Mouse (Mus musculus): ENCODE measurements around the gene Rgs5. TPM values are rescaled to one million over a fixed set of nuclear protein-coding genes. Genes with fewer than 3 reads are reported as not detected.

Rgs5 gene
- 0.05 TPM in 1 of 2 replicates, not detected in the other for total RNA-seq (2015)
- total RNA-seq (2017) = 0.07 TPM in 1 of 2 replicates, not detected in the other

DNA sequence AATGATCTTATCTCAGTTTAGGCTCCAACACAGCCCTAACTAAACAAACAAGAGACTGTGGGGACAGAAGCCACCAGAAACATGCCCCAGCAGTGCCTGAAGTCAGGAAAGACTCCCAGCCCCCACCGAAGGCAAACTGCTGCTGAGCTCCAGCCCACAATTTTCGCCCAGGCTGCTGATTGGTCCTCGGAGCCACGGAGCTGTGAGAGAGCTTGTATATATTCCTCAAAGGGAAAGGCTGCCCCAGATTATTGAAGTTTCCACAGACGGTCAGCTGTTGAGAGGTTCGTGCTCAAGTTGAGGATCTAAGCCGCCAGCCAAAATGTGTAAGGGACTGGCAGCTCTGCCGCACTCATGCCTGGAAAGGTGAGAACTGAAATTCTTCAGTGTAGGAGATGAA lies at the start of gene Rgs5:
Gene Rgs5, plus strand, starts transcription at position 246 of the 400 bp plus-strand sequence.
- no peak for ATAC-seq (ENCODE audit: poor library complexity, severe bottlenecking)

DNA sequence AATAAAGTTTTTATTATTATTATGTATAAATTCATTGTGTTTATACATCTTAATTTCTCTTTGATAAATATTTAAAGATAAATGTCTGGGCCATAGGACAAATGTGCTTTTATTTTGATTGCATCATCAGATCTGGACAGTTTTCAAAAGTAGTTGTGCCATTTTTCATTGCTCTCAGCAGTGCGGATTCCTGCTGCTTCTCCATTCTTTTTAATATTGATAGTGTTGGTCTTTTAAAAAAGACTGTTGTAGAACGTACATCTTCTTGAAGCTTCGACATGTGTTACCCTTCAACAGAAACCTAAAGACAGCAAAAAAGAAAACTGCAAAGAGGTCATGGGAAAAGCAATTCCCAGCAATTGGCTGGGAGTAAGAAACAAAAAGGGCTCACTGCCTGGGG lies 49.1 kb upstream of the Rgs5 start:
- no peak for ATAC-seq (ENCODE audit: poor library complexity, severe bottlenecking)

DNA sequence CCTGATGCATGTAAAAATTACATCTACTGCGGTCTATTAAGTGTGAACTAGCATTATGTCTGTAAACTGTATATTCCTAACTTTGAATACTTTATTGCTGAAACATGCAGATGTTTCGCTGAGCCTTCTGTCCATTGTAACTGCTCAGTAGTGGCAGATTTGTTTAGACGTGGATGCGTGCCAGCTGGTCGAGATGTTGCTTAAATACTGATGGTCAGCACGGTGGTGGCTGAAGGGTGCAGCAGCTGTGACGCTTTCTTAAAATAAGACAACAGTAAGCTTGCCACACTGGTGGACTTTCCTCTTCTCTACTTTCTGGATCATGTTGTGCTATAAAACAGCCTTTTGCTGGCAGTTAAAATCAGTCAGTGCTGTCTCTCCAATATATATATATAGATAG lies 25.6 kb upstream of the Rgs5 start:
- ATAC-seq (ENCODE audit: poor library complexity, severe bottlenecking) = no peak

DNA sequence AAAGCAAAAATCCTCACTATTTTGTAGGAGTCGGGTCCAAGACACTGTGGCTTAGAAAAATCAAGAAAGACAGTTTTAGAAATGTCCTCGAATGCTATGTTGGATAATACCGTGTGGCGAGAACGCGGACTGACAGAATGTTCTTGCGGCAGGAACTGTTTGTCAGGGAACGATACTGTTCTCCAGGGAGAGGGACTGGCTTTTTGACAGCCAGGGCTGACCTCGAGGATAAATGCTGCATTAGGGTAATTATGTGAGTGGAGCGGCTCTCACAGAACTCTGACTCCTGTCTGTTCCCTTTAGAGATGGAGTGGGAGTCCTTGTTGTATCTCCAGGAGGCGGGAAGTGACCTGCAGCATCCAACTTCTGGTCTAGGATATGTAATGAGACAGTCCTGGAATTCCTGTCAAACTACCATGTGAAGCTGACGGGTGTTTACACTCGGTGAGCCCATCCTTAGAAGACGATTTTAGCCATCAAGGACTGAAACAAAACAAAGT lies 18.0 kb upstream of the Rgs5 start:
- ATAC-seq (ENCODE audit: poor library complexity, severe bottlenecking) = no peak

DNA sequence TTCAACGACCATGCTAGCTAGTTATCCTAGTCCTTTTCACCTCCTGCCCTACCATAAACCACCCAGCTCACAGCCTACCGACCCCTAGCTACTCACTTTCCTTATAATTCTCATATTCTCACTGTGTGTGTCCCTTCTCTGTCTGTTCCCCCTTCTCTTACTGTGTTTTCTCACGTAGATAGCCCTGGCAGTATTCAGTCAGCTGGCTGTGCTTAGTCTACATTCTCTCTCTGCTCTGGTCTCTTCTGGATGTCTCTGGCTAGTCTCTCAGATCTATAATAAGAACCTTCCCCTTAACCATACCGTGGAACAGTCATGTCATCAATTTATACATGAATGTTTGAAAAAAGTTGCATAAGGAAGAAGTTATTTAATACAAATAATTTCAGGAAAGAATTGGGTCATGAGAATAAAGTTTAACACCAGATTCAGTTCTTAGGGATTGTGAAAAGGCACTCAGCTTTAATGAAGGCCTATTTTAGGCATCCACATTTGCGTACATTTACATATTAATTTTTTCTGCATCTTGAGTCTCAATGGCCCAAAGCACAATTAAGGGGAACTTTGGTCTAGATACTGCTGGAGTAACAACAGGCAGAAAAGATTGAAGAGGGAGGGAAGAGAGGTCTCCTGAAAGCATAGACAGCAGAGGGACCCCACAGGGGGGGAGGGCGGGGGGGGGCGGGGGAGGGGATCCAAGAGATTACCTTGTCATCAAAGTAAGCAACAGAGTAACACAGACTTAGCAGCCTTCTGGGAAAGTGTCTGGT lies 10.2 kb upstream of the Rgs5 start:
- ATAC-seq (ENCODE audit: poor library complexity, severe bottlenecking) = no peak

DNA sequence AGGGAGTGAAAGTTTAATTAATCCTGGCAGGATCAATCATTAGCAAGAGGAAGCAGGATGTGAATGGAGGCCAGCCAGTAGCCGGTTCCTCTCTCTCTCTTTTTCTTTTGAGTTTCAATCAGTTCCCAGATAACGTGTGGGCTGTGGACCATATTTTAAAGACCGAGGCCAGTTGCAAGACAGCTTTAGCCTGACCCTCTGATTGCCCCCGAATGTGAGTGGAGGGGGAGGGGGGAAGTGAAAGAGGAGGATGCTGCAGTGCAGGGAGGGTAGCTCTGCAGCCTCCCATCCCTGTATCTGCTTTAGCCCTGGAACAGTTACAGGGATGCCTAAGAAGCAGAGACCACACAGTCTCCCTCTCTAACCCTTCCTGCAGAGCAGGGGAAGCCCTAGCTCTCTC lies 4.2 kb downstream of the Rgs5 start:
- no peak for ATAC-seq (ENCODE audit: poor library complexity, severe bottlenecking)

DNA sequence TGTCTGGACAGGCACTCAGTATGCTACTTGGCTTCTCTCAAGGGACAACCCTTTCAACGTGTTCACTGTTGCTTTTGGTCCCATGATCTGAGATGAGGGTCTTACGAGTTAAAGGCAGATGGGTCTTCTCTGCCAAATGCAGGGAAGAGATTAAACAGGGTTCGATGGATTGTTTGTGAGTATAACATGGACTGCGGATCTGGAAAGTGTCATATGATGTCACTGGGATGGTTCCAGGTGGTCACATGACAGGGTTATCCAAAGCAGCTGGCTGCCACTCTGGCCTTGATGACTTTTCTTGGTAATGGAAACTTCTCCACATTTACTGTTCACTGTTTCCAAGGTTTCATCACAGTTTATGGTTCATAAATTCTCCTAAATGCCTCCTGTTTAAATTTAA lies 12.0 kb downstream of the Rgs5 start:
- ATAC-seq (ENCODE audit: poor library complexity, severe bottlenecking) = no peak

DNA sequence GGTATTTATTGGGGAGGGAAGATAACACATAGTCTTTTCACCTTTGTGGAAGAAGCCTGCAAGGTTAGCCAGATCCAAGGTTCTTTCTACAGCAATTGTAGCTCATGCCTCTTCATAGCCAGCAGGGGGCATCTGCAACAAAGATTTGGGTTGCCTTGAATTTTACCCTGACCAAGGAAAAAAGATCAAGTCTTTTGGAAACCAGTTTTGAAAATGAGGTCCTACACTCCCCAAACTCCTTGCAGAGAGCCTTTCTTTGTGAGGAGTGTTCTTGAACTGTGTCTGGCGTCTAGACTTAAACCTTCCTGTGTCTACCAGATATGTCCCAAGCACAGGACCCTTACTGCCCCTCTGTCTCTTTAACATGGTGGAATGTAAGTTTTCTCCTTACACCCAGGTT lies 15.4 kb downstream of the Rgs5 start:
- peak; percentile 49; the same call in 1 of the 2 replicates for ATAC-seq (ENCODE audit: poor library complexity, severe bottlenecking)

DNA sequence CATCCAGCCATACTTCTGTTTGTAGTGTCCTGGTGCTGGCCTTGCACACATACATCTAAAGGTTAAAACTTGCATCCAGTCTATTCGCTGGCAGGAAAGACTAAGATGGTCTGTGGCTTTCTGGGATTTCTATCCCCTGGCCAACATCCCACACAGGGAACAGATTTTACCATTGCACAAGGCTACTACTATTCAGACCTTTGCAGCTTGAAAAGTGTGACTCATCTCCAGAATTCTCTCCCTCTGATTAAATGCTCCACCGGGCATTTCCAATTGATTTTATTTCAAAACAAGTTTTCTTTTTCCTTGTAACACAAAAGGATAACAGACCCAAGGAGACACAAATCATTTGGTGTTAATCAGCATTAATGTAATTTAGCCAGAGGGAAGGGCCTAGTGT lies 16.5 kb downstream of the Rgs5 start:
- ATAC-seq (ENCODE audit: poor library complexity, severe bottlenecking) = no peak

DNA sequence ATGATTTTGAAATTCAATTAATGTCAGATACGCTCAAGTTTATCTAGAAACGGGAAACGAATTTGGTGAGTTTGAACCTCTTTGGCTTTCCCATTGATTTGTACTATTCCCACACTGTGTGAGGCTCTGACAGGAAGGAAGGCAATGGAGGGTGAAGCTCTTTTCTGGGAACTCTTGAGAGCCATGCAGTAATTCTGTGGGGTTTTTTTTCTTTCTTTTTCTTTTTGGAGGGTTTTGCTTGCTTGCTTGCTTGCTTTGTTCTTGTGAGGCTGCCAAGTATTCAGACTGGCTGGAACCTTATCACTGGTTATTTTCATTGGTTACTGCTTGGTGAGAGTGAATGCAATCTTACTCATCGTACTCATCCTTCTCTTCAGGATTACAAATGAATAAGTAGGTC lies 17.0 kb downstream of the Rgs5 start:
- no peak for ATAC-seq (ENCODE audit: poor library complexity, severe bottlenecking)

DNA sequence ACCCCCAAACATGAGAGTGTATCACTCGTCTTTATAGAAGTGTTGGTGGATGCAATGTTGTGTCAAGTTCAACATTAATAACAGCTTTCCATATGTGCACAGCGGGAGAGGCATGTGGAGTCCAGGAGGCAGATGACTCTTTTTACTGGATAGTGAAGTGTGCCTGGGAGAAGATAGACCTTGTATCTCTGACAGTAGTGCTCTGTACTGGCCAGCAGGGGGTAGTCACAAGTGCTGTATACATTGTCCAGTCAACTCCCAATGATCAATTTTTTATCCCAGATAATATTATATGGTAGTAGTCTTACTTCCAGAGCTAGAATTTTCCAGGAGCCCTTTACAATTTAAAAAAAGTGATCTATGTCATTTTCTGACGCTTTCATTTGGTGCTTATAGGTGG lies 18.8 kb downstream of the Rgs5 start:
- 0 out of 2 replicates have a peak, but pooled peaks have one; percentile 57 for ATAC-seq (ENCODE audit: poor library complexity, severe bottlenecking)

DNA sequence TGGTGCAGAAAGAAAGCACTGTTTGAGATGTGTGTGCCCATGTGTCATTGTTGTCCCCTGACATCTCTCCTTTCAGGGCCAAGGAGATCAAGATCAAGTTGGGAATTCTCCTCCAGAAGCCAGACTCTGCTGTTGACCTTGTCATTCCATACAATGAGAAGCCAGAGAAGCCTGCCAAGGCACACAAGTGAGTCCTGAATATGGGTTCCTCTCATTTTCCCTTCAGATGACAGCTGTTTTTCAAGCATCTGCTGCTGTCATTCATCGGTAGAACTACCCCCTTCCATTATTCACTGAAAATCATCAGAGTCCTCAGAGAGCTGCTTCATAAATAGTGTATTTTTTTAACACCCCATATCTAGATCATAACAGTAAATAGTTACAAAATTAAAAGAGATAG lies 21.4 kb downstream of the Rgs5 start:
- ATAC-seq (ENCODE audit: poor library complexity, severe bottlenecking) = no peak

DNA sequence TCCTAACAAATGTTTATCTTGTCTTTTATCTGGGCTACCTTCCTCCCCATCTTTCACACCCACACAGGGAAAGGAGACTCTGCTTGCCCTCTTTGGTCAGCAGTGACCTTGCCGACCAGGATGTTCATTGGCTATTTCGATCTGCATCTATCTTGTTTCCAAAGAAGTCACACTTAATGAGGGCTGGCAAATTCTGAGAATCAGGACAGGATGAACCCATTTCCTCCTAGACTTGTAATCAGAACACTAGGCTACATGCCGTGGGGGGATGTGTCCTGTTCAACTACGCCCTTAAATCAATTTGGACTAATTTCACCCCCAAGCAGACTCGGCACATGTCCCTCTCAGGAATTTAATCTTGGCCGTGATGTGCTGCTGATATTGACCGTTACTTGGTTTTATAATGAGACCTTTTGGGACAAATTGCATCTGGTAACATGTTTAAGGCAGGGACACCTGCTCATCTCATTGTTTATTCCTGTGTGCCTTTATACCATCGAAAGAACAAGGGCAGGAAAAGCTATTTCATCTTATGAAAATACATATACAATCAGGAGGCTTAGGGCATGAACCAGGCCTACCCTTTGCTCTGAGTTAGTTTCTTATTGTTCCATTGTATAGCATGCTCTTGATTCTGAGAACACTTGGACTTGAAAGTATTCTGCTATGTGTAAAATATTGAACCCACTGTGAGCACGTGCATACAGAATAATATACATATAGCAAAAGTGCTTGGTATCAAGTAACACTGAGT lies 25.3 kb downstream of the Rgs5 start:
- no peak for ATAC-seq (ENCODE audit: poor library complexity, severe bottlenecking)

DNA sequence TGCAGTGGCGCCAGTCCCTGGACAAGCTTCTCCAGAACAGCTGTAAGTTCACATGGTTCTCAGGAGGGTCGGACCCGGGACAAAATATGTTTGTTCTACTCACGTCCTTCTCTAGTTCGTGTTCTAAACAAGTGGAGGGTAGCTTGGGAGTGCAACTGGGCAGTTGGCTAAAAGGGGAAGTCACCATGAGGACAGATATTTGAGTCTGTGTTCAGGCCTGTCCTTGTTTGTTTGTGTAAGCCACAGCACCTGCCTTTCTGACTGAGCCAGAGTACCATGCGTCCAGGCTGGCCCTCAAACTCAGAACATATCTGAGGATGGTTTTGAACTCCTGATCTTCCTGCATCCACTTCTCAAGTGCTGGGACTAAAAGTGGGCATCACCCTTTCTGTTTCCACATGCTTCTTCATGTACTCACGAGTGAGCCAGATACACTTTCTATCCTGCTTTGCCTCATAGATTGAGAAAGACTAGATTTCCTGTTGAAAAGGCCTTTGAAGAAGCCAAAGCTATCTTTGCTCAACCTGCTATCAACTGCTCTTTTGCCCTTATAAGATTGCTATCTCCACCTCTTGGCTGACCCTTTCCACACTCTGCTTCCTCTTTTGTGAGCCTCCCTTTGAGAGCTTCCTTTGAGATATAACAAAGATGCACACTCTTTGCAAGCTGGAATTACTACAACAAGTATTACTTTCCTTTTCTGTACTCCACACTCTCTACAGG lies 27.6 kb downstream of the Rgs5 start:
- ATAC-seq (ENCODE audit: poor library complexity, severe bottlenecking) = peak; percentile 82

DNA sequence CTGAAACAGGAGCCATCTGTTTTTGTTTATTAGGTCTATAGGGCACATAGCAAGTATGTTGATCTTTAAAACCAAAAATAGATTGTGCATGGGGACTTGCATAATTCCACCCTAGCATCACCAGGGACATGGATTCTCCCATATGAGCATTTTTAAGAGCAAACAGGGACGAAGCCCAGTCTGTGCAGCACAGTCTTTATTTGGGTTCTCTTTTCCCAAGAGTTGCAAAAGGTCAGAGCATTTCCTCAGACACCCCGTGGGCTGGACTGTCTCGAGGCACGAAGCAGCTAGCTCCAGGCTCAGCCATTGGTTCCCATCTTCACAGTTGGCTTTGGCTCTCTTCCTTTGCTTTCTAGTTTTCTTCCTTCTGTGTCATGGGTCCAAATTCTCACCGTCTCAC lies 30.0 kb downstream of the Rgs5 start:
- ATAC-seq (ENCODE audit: poor library complexity, severe bottlenecking) = no peak

DNA sequence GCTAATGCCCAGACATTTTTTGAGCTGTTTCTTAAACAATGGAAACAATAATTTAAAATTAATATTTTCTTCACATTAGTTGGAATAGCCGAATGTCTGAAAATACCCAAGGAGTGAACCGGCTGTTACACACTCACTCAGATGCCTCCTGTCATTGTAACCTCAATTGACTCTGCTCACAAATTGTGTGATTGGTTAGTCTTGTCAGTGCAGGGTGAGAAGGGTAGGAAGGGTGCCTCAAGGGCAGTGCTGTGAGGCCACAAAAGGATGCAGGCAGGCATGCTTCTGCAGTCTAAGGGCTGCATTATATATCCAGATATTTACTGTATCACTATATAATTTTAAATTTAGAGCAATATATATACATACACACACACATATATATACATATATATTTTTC lies 37.7 kb downstream of the Rgs5 start:
- no peak for ATAC-seq (ENCODE audit: poor library complexity, severe bottlenecking)

DNA sequence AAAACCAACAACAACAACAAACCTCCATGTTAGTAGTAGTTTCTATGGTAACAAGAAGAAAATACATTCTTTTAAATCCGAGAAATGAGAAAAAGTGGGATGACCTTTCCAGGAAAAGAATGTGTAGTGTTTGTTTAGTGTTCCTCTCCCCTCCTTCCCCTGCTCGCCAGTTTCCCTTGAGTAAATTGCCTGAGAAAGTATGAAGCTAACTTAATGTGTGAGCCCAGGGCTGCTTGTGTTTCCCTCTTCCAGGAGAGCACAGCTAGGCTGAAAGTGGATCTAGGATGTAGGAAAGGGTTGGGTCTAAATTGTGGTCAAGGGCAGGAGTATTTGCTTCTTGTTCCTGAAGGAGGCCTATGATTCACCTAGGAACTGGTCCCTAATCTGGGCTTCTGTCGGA lies 38.2 kb downstream of the Rgs5 start:
- ATAC-seq (ENCODE audit: poor library complexity, severe bottlenecking) = no peak

DNA sequence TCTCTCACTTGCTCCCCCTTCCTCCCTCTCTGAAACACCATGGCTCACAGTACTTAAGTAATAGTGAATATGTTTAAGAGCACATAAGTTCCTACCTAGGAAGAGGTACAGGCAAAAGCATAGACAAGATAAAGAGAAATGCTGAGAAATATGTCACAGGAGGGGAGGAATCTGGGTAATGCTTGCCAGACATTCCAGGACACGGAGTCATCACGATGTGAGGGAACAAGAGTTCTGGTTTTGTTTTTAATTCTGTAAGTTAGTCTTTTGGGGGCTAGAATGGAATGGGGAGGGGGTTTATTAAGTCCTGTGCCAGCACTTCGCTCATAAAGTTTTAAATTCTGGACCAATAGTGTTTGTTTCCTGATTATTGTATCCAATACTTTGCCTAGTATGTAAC lies 40.1 kb downstream of the Rgs5 start:
- no peak for ATAC-seq (ENCODE audit: poor library complexity, severe bottlenecking)

DNA sequence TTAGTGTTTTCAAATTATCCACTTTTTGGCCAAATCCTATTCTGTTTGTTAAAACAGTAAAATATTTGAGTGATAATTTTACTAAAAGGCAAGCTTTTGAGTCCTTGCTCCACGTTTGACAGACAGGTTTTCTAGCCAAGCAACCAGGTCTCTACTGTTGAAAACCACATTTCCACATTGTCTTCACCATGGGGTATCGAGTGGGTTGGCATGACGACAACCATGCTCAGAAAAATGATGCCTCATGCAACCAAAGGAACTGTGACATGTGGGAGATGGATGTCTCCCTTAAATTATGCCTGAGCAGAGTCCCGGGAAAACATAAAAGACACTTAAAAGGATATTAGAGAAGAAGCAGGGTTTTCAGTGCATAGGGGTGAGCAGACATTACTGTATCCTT lies 41.9 kb downstream of the Rgs5 start:
- ATAC-seq (ENCODE audit: poor library complexity, severe bottlenecking) = no peak

DNA sequence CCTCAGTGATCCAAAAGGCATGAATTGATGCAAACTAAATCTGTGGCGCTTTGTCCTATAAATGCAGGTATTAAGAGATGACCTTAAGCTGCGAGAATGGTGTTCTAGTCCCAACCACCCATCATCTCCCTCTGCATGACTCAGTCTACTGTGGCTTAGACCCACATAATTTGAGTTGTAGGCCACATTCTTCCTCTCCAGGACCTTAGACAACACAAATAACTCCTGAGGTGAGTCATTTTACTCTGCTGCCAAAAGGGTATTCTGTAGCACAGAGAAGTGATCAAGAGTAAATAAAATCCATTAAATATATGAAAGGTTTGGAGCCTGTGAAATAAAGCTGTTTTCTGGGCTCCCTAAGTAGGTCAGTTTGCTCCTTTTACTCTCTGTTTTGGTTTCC lies 43.9 kb downstream of the Rgs5 start:
- no peak for ATAC-seq (ENCODE audit: poor library complexity, severe bottlenecking)

DNA sequence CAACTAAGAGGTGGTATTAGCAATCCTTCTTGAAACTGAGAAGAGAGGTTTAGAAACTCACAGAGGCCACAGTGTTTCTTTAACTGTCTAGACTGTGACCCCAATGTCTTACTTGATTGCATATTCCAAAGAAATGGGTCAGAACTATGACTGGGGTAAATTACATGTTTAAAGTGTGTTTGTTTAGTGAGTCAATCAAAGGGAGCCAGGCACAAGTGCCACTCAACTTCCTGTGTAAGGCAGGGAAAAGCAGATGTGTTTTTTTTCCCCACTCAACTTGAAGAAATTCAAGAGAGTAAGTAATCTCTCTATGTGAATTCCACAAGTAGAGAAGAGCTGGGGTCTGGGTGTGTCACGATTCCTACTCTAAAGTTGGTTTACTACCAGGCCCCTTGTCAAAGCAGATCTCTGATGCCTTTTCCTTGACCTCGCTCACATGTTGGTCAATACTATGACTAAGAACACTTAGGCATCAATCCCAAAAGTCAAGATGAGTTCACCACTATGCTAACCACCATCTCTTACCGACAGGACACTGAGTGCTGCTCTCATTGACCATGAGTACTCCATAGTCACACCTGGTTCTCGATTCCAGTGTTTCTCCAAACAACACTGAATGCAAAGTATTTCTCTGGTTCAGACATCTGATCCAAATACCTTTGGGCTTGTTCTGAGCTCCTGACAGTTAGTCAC lies 49.2 kb downstream of the Rgs5 start:
- no peak for ATAC-seq (ENCODE audit: poor library complexity, severe bottlenecking)
